Mouse (Mus musculus): ENCODE results near the gene Siglech.

- TF ChIP-seq CTCF (IDR thresholded peaks at IDR 0.05) (no peak), POLR2A (IDR thresholded peaks at IDR 0.05; ENCODE audit: insufficient read depth, low read depth, low read length) (no peak), EP300 (IDR thresholded peaks at IDR 0.05; ENCODE audit: insufficient read depth, low read depth, low read length) (no peak)
Measured at GRCm38 (mm10) chr7:55743614-55744267, 24.2 kb upstream of the Siglech start.
